Mouse (Mus musculus): Measurements from ENCODE around the gene Srrm1. TPM values are rescaled to one million over a fixed set of nuclear protein-coding genes. Genes with fewer than 3 reads are reported as not detected.

The Srrm1 gene
- polyA plus RNA-seq, 1 experiment from 2014 or later, result 240 TPM

DNA sequence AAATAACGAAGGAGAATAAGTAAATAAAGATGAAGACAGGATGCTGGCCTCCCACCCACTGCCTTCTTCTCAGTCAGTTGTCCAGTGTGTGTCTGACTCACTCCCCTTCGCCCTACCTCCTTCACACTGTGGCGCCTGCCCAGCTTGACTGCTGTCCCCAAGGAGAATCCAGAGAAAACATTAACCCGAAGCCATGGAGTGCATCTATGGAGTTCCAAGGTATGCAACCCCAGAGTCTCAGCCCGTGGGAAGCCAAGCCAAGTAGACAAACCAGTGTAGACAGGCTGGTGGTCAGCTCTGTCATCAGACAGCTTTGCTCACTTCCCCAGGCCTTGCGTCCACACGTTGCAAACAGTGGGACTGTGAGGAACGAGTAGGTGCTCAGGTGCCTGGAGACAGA, 42.8 kb downstream of the Srrm1 start:
- Histone ChIP-seq H3K36me3 (replicated peaks) (peaks cover 13% of the 10 kb centered on the region), H3K27ac (replicated peaks) (no peak overlapping the region), H3K27me3 (replicated peaks; ENCODE audit: low read depth, poor library complexity, severe bottlenecking) (no peaks in the 10 kb centered on the region), H3K4me1 (peaks cover 46% of the 10 kb centered on the region), H3K4me3 (no peak overlapping the region), H3K9me3 (peaks cover 5% of the 10 kb centered on the region; the same call in 1 of the 2 replicates)
- no peak for DNase-seq (ENCODE audit: low spot score)
- 87% methylated on average over 8 of the region's 8 CpGs for WGBS

DNA sequence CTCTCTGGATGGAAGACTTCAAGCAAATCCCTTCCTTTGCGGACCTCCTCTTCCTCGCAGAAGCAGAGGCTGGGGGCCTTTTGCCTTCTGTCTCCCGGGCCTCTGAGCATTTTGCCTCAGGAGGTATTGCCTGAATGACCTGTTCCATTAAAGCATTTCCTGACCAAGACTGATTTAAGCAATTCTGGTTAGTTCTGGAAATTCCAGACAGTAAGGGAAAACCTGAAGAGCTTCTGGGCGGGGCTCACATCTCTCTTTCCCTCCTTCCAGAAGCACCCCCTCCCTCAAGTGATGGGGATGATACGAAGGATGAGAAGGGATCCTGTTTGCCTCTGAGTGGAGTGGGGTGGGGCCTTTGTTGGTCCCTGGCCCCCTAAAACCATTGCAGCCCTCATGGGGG, 43.4 kb downstream of the Srrm1 start:
- no peak overlapping the region for H3K4me3 ChIP-seq
- 58% methylated on average over 5 of the region's 5 CpGs for WGBS
- no peak overlapping the region; the same call in 1 of the 2 replicates for H3K27ac ChIP-seq (replicated peaks)
- no peak for DNase-seq (ENCODE audit: low spot score)
- peaks cover 7% of the 10 kb centered on the region for H3K36me3 ChIP-seq (replicated peaks)
- no peaks in the 10 kb centered on the region for H3K27me3 ChIP-seq (replicated peaks; ENCODE audit: low read depth, poor library complexity, severe bottlenecking)
- peaks cover 46% of the 10 kb centered on the region for H3K4me1 ChIP-seq
- no peaks in the 10 kb centered on the region for H3K9me3 ChIP-seq

DNA sequence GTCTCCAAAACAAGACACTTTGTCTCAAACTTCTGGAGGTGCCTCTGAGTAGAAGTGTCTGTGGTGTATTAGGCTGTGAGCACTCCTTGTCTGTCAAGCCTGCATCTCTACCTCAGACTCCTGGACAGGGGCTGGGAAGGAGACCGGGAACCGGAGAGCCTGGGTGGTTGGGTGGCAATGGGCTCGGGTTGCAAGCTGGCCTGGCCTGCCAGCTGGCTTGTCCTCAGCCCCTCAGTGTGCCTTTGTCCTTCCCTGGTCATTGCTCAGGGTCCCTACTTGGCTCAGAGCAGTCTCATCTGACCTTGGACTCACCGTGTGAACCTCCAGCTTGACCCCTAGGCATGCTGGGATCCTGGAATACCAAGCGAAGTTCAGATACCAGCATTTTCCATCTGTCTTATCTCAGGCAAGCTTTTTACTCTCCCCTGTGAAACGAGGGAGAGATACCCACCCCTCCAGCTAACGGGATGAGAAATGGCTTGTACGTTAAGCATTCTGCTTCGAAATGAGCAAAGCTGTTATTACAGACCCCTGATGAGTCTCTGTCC, 43.9 kb downstream of the Srrm1 start:
- Histone ChIP-seq H3K4me3 (no peak overlapping the region), H3K36me3 (replicated peaks) (peaks cover 1% of the 10 kb centered on the region), H3K27me3 (replicated peaks; ENCODE audit: low read depth, poor library complexity, severe bottlenecking) (no peaks in the 10 kb centered on the region), H3K4me1 (peaks cover 46% of the 10 kb centered on the region), H3K27ac (replicated peaks) (peak overlapping the region; percentile 0; the same call in 1 of the 2 replicates), H3K9me3 (no peaks in the 10 kb centered on the region)
- DNase-seq (ENCODE audit: low spot score), result no peak
- WGBS, result 60% methylated on average over 9 of the region's 9 CpGs

DNA sequence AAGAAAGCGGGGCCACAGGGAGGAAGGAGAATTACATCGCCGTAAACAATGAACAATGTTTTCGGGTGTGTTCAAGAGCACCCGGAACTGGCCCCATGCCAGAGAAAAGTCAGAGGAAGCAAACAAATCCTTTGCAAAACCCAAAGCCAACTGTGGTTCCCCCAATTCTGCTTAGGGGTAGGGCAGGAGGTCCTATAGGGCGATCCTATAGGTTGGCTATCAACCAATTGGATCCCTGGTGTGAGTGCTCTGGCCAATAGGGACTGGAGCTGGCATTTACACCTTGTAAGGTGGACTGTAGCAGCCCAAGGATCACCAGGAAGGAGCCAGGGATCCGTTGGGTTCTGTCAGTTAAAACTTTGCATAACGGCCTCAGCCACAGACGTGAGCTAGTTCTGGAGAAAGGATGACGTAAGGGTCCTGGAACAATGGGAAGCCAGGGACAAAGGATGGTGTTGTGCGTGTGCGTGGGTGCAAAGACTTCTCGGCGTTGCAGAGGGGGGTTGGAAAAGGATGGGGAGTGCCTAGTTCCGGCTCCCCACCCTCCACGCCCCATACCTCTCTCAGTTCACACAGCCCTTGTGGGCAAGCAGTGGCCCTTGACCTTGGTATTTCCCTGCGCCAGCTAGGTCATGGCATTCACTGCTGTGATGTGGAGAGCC, 46.0 kb downstream of the Srrm1 start:
- no peaks in the 10 kb centered on the region for H3K9me3 ChIP-seq
- no peaks in the 10 kb centered on the region for H3K27me3 ChIP-seq (replicated peaks; ENCODE audit: low read depth, poor library complexity, severe bottlenecking)
- peak overlapping the region; percentile 36; the same call in 1 of the 2 replicates for H3K27ac ChIP-seq (replicated peaks)
- H3K36me3 ChIP-seq (replicated peaks), result no peaks in the 10 kb centered on the region
- H3K4me1 ChIP-seq, result peaks cover 29% of the 10 kb centered on the region
- H3K4me3 ChIP-seq, result peak overlapping the region; percentile 15; the same call in 1 of the 2 replicates
- 46% methylated on average over 17 of the region's 17 CpGs for WGBS
- DNase-seq (ENCODE audit: low spot score), result no peak

DNA sequence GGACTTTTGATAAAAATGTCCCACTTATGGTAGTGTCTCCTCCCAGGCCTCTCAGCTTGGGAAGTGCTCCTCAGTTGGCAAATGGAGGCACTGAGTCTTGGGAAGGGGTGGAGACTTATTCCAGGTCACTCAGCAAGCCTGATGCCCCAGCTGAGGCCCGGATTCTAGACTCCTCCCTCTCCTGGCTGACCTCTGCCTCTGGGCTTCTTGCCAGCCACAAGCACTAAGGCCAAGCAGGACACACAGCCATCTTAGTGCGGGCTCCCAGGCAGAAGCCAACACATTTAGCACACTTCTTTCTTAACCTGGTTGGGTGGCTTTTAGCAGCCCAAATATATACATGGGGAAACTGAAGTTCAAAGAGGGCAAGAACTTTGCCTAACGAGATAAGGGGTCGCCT, 46.6 kb downstream of the Srrm1 start:
- no peak overlapping the region for H3K4me3 ChIP-seq
- no peak overlapping the region for H3K27ac ChIP-seq (replicated peaks)
- no peaks in the 10 kb centered on the region for H3K27me3 ChIP-seq (replicated peaks; ENCODE audit: low read depth, poor library complexity, severe bottlenecking)
- DNase-seq (ENCODE audit: low spot score), result no peak
- peaks cover 29% of the 10 kb centered on the region for H3K4me1 ChIP-seq
- no peaks in the 10 kb centered on the region for H3K36me3 ChIP-seq (replicated peaks)
- 64% methylated on average over 4 of the region's 4 CpGs for WGBS
- no peaks in the 10 kb centered on the region for H3K9me3 ChIP-seq

DNA sequence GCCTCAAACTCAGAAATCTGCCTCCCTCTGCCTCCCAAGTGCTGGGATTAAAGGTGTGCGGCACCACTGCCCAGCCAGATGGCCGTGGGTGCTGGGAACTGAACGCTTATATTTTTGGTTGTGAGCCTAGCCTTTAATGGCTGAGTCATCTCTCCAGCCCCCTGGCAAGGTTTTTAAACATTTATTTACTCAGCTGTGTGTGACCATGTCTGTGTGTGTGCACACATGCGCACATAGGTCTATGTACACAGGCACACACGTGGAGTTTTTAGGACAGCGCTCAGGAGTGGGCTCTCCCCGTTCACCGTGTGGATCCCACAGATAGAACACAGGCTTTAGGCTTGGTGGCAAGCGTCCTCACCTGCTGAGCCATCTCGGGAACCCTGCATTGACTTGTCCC, 50.9 kb downstream of the Srrm1 start:
- Histone ChIP-seq H3K36me3 (replicated peaks) (no peaks in the 10 kb centered on the region), H3K4me1 (peaks cover 17% of the 10 kb centered on the region), H3K4me3 (no peak overlapping the region), H3K9me3 (no peaks in the 10 kb centered on the region), H3K27me3 (replicated peaks; ENCODE audit: low read depth, poor library complexity, severe bottlenecking) (no peaks in the 10 kb centered on the region), H3K27ac (replicated peaks) (no peak overlapping the region)
- DNase-seq (ENCODE audit: low spot score), result no peak
- WGBS, result 88% methylated on average over 10 of the region's 10 CpGs

DNA sequence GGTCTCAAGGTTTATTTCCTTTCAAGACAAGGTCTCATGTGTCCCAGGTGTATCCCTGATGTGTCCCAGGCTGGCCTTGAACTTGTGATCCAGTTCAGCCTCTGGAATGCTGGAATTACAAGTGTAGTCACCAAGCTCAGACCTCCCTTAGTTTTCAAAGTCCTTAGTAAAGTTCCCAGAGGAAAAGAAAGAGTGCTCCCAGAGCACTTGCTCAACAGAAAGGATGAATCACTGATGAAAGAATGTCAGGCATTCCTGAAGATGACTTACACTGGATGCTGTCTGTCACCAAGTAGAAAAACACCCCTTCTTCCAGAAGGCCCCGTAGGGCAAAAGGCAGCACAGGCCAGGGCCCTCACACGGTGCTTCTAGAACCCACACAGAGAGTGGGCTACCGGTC, 52.0 kb downstream of the Srrm1 start:
- H3K27ac ChIP-seq (replicated peaks), result no peak overlapping the region
- H3K27me3 ChIP-seq (replicated peaks; ENCODE audit: low read depth, poor library complexity, severe bottlenecking), result no peaks in the 10 kb centered on the region
- no peak for DNase-seq (ENCODE audit: low spot score)
- H3K9me3 ChIP-seq, result no peaks in the 10 kb centered on the region
- H3K4me3 ChIP-seq, result no peak overlapping the region
- WGBS, result 80% methylated on average over 3 of the region's 3 CpGs
- H3K36me3 ChIP-seq (replicated peaks), result no peaks in the 10 kb centered on the region
- peaks cover 12% of the 10 kb centered on the region for H3K4me1 ChIP-seq

DNA sequence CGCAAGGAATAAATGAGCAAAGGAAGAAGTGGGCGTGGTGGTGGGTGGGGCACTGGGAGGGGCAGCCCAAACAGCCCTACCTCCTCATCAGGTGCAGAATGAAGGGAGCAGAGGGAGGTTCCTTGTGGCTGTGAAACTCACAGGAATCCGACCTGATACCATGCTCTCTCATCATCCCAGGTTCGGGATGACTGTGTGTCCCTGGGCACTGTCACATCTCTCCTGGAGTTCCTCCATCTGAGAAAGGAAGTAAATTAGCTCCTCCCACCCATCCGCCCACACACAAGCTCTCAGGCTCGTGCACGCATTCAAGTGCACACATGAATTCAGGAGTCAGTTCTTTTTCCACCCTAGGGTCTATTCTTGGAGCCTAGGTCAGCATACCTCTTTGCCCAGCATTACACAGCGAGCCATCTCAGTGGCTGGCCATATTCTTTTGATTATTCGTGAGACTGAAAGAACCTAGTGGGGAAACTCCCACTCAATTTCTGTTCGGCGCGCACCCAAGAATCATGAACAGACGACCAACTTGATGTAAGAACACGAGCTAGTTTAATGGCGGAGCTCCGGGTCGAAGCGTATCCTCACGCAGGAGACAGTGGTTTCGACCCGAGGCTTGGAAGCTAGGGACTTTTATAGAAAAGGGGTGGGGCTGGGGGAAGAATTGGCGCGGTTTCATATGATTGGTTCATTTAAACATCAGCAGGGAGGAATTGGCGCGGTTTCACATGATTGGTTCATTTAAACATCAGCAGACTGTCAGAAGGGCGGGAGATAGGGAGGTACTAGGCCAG, 52.7 kb downstream of the Srrm1 start:
- no peak for DNase-seq (ENCODE audit: low spot score)

DNA sequence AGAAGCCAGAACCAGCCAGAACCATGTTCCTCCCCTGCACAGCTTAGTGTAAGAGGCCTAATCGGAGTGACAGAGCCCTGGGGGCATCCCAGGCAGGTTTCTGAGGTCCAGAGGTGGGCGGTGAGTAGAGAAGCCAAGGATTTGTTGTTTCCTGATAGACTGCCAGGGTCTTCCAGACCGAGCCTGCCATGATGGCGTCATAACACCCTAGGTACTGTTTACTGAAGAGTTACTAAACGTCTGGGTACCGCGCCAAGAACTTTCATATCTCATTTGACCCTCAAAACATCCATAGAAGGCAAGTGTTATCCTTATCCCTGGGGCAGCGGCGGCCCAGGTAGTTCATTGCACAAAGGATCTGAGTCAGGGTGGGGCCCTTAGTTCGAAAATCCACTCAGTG, 54.4 kb downstream of the Srrm1 start:
- H3K27ac ChIP-seq (replicated peaks), result 0 out of 2 replicates have a peak overlapping the region, but pooled peaks have one; percentile 55
- no peaks in the 10 kb centered on the region for H3K9me3 ChIP-seq
- H3K27me3 ChIP-seq (replicated peaks; ENCODE audit: low read depth, poor library complexity, severe bottlenecking), result no peaks in the 10 kb centered on the region
- no peak overlapping the region for H3K4me3 ChIP-seq
- no peak for DNase-seq (ENCODE audit: low spot score)
- no peaks in the 10 kb centered on the region for H3K36me3 ChIP-seq (replicated peaks)
- peaks cover 14% of the 10 kb centered on the region for H3K4me1 ChIP-seq
- WGBS, result 86% methylated on average over 10 of the region's 10 CpGs

More for the DNA sequence above, 52.7 kb downstream of the Srrm1 start:
- Histone ChIP-seq H3K9me3 (no peaks in the 10 kb centered on the region), H3K27me3 (replicated peaks; ENCODE audit: low read depth, poor library complexity, severe bottlenecking) (no peaks in the 10 kb centered on the region), H3K4me3 (no peak overlapping the region), H3K36me3 (replicated peaks) (no peaks in the 10 kb centered on the region), H3K27ac (replicated peaks) (no peak overlapping the region), H3K4me1 (peaks cover 9% of the 10 kb centered on the region)
- 92% methylated on average over 26 of the region's 26 CpGs for WGBS

DNA sequence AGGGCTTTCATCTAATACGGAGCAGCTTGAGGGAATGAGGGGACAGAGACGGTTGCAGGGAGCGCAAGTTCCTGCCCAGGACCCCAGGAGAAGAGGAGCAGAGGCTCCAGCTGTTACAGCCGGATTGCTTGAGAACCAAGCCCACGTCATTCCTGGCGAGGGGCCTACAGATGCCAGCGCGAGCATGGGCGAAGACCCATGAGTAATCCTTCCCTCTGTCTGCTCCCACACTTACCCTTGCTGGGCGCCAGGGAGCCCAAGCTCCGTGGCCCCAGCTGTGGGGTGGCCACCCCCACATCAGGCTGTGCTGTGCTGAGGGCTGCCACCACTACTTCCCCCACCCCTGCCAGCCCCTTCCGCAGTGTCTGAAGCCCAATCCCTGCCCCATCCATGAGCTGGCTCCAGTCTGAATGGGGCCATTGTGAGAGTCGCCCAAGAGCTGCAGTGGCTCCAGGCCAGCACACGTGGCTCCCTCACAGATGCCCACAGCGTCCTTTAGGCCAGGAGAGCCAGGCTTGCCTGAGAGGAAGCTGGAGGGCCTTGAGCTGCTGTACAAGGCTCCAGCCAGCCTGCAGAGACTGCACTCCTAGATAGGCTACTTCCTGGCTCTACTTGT, 55.1 kb downstream of the Srrm1 start:
- no peak for DNase-seq (ENCODE audit: low spot score)
- WGBS, result 58% methylated on average over 15 of the region's 15 CpGs

DNA sequence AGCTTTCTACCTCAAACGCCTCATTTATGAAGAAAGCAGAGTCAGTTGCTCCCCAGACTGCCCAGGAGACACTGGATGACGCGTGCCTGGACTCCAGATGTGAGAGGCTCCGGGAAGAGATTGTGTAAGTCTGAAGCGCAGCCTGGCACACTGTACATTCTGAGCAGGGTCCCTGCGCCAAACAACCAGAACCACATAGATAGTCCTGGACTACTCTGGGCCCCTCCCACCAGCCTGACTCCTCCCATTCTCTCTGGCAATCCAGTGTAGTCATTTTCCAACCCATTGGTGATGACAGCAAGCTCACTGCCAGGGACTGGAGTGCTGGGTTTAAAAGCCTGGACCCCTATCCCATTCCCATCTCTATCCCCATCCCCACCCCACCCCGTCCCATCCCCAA, 56.0 kb downstream of the Srrm1 start:
- DNase-seq (ENCODE audit: low spot score), result no peak
- no peaks in the 10 kb centered on the region for H3K9me3 ChIP-seq
- H3K4me1 ChIP-seq, result peaks cover 21% of the 10 kb centered on the region
- no peak overlapping the region for H3K4me3 ChIP-seq
- no peak overlapping the region for H3K27ac ChIP-seq (replicated peaks)
- WGBS, result 84% methylated on average over 7 of the region's 7 CpGs
- H3K27me3 ChIP-seq (replicated peaks; ENCODE audit: low read depth, poor library complexity, severe bottlenecking), result no peaks in the 10 kb centered on the region
- H3K36me3 ChIP-seq (replicated peaks), result no peaks in the 10 kb centered on the region

More for the DNA sequence above, 55.1 kb downstream of the Srrm1 start:
- Histone ChIP-seq H3K27me3 (replicated peaks; ENCODE audit: low read depth, poor library complexity, severe bottlenecking) (no peaks in the 10 kb centered on the region), H3K27ac (replicated peaks) (peak overlapping the region; percentile 55; the same call in 1 of the 2 replicates), H3K4me1 (peaks cover 14% of the 10 kb centered on the region), H3K36me3 (replicated peaks) (no peaks in the 10 kb centered on the region), H3K4me3 (no peak overlapping the region), H3K9me3 (no peaks in the 10 kb centered on the region)

DNA sequence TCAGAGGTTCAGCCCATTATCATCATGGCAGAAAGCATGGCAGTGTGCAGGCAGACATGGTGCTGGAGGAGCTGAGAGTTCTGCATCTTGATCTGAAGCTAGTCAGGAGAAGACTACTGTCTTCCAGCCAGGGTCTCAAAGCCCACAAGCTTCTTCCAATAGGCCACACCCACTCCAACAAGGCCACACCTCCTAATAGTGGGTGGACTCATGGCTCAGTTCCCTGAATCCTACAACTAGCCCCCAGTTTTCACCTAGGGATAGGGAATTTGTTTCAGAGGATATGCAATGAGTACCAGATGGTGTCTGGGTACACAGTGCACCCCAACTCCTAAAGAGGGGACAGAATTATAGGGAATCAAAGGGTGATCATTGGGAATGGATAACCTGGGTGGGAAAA, 56.6 kb downstream of the Srrm1 start:
- Histone ChIP-seq H3K27ac (replicated peaks) (no peak overlapping the region), H3K27me3 (replicated peaks; ENCODE audit: low read depth, poor library complexity, severe bottlenecking) (no peaks in the 10 kb centered on the region), H3K4me1 (peaks cover 26% of the 10 kb centered on the region), H3K4me3 (no peak overlapping the region), H3K9me3 (no peaks in the 10 kb centered on the region), H3K36me3 (replicated peaks) (no peaks in the 10 kb centered on the region)
- DNase-seq (ENCODE audit: low spot score), result no peak
